Mouse (Mus musculus): ENCODE measurements around the gene Naaladl1.
A peak's percentile ranks its signal among the peaks of the same experiment; 100 is the strongest.

DNA sequence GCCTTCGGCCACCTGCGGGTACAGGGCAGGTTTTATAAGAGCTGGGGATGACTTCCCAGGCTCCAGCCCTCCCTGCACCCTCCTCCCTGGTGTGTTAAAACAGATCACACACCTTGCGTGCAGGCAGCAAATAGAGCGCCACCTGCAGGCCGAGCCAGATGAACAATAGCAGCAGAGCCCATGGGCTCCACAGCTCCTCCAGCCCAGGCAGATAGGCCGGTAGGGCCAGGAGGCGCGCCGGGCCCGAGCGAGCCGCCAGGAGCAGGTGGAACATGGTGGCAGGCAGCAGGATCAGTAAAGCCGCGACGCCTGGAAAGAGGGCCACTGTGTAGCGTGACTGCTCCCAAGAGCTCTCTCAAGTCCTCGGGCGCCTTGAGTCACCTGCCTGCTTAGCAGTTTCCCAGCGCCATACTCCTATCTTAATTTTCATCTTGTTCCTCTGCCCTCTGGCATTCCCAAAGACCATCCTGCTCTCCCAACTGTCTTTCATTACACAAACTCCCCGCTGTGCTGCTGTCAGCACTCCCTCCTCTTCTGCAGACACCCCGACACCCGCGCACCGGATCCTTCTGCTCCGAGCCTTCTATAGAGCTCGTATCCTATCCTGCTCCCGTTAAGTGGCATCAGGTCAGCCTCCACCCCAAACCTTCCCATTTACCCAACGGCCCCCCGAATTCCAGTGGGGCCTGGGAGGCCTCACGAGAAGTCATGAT lies 38.4 kb upstream of the Naaladl1 start:
- peak; percentile 91 for TF ChIP-seq CTCF (IDR thresholded peaks at IDR 0.05)
- TF ChIP-seq POLR2A (IDR thresholded peaks at IDR 0.05; ENCODE audit: insufficient read depth, low read depth, low read length) = no peak; the same call in 1 of the 2 replicates

Measured in heart, adult 2 months (tissue).